Mouse (Mus musculus) forebrain, embryonic 10.5 days (tissue): ENCODE data around the gene Hist1h2br. TPM values are rescaled to one million over a fixed set of nuclear protein-coding genes. Genes with fewer than 3 reads are reported as not detected.
"Not testable (repeated sequence)": the region's sequence is repeated elsewhere in the genome, so short reads cannot be mapped to it uniquely, and the experiment has no call there.

Experiments
- DNase-seq: peaks from one replicate; pipeline ENCODE4 v3.0.0-alpha.2; 2017; ENCODE audit warnings: low spot score; ENCODE audit errors: extremely low spot score
- H3K27ac ChIP-seq: fragments of 300-500 bp; sonication (generic); 2 replicates; pipeline ENCODE4 v1.5.1; 2016; ENCODE audit warnings: mild to moderate bottlenecking
- H3K27me3 ChIP-seq: fragments of 300-500 bp; sonication (generic); 2 replicates; pipeline ENCODE4 v1.6.1; 2016; ENCODE audit warnings: mild to moderate bottlenecking; ENCODE audit not compliant: poor library complexity, severe bottlenecking
- H3K36me3 ChIP-seq: fragments of 300-500 bp; sonication (generic); replicated peaks from 2 replicates; pipeline ENCODE4 v1.6.1; 2016; ENCODE audit warnings: mild to moderate bottlenecking, moderate library complexity
- H3K4me1 ChIP-seq: fragments of 300-500 bp; sonication (generic); 2 replicates; pipeline ENCODE4 v1.6.1; 2016
- H3K4me3 ChIP-seq: fragments of 300-500 bp; sonication (generic); 2 replicates; pipeline ENCODE4 v1.5.1; 2016; ENCODE audit warnings: mild to moderate bottlenecking, moderate library complexity
- H3K9me3 ChIP-seq: fragments of 300-500 bp; sonication (generic); 2 replicates; pipeline ENCODE4 v1.6.1; 2016; ENCODE audit warnings: mild to moderate bottlenecking, moderate library complexity
- WGBS: fragments of 180-500 bp; shearing (Covaris S2); methylation state at CpG from one replicate; pipeline ENCODE4 v1.1.7; 2016; 5-methylcytosine and 5-hydroxymethylcytosine counted together
- microRNA-seq: library from miRNA; unstranded; fragments of <30 nt; microRNA quantifications from one replicate; pipeline ENCODE4, GENCODE M21; 2017
- polyA plus RNA-seq: library from polyadenylated mRNA; unstranded; fragments of >200 nt; fragmentation: Nextera tagmentation; extraction: Ambion mirVana; gene quantifications from 2 replicates; pipeline ENCODE4 v1.2.1, GENCODE M21; 2016

Gene Hist1h2br
- polyA plus RNA-seq, 1 experiment from 2014 or later: 23.1 TPM

GRCm38 (mm10) chr13:21855698-21856162 lies 22.2 kb downstream of the Hist1h2br start:
- H3K36me3 ChIP-seq: no peaks in the 10 kb centered on the region
- H3K4me1 ChIP-seq: peaks cover 3% of the 10 kb centered on the region; the same call in 1 of the 2 replicates
- peak overlapping the region; percentile 62 for H3K4me3 ChIP-seq
- peak; percentile 58 for DNase-seq
- H3K27me3 ChIP-seq: no peaks in the 10 kb centered on the region
- H3K9me3 ChIP-seq: no peaks in the 10 kb centered on the region
- peak overlapping the region; percentile 70 for H3K27ac ChIP-seq
- under 1% methylated on average over 15 of the region's 15 CpGs for WGBS

GRCm38 (mm10) chr13:21861608-21862007 lies 28.1 kb downstream of the Hist1h2br start:
- no peaks in the 10 kb centered on the region for H3K9me3 ChIP-seq
- no peak overlapping the region for H3K27ac ChIP-seq
- no peaks in the 10 kb centered on the region for H3K27me3 ChIP-seq
- no peaks in the 10 kb centered on the region for H3K36me3 ChIP-seq
- H3K4me1 ChIP-seq: peaks cover 7% of the 10 kb centered on the region
- DNase-seq: peak; percentile 38
- H3K4me3 ChIP-seq: no peak overlapping the region
- WGBS: 8% methylated on average over 5 of the region's 5 CpGs

- H3K36me3 ChIP-seq, H3K27me3 ChIP-seq, H3K27ac ChIP-seq, H3K4me1 ChIP-seq, H3K4me3 ChIP-seq, H3K9me3 ChIP-seq, DNase-seq: not testable (repeated sequence)
- WGBS: 85% methylated on average over 3 of the region's 3 CpGs
Measured at GRCm38 (mm10) chr13:21865503-21865902, 32.0 kb downstream of the Hist1h2br start.

GRCm38 (mm10) chr13:21880735-21881134 lies 47.2 kb downstream of the Hist1h2br start:
- no peaks in the 10 kb centered on the region for H3K27me3 ChIP-seq
- H3K9me3 ChIP-seq: no peaks in the 10 kb centered on the region
- peaks cover 17% of the 10 kb centered on the region for H3K4me1 ChIP-seq
- H3K27ac ChIP-seq: no peak overlapping the region
- DNase-seq: no peak
- no peaks in the 10 kb centered on the region for H3K36me3 ChIP-seq
- H3K4me3 ChIP-seq: no peak overlapping the region
- 92% methylated on average over 6 of the region's 6 CpGs for WGBS

- Histone ChIP-seq H3K9me3 (no peaks in the 10 kb centered on the region), H3K27ac (peak overlapping the region; percentile 63), H3K4me3 (peak overlapping the region; percentile 59), H3K4me1 (peaks cover 17% of the 10 kb centered on the region), H3K27me3 (no peaks in the 10 kb centered on the region), H3K36me3 (no peaks in the 10 kb centered on the region)
- WGBS: under 1% methylated on average over 27 of the region's 27 CpGs
- DNase-seq: peak; percentile 80
Measured at GRCm38 (mm10) chr13:21881878-21882669, 48.5 kb downstream of the Hist1h2br start.

- H3K36me3 ChIP-seq: no peaks in the 10 kb centered on the region
- under 1% methylated on average over 13 of the region's 13 CpGs for WGBS
- no peaks in the 10 kb centered on the region for H3K9me3 ChIP-seq
- H3K4me1 ChIP-seq: peaks cover 17% of the 10 kb centered on the region
- H3K27ac ChIP-seq: peak overlapping the region; percentile 63
- peak overlapping the region; percentile 59 for H3K4me3 ChIP-seq
- no peaks in the 10 kb centered on the region for H3K27me3 ChIP-seq
- DNase-seq: peak; percentile 82
Measured at GRCm38 (mm10) chr13:21882760-21883405, 49.3 kb downstream of the Hist1h2br start.

GRCm38 (mm10) chr13:21883407-21883806 lies 49.9 kb downstream of the Hist1h2br start:
- no peaks in the 10 kb centered on the region for H3K27me3 ChIP-seq
- WGBS: 30% methylated on average over 5 of the region's 5 CpGs
- no peaks in the 10 kb centered on the region for H3K9me3 ChIP-seq
- peaks cover 17% of the 10 kb centered on the region for H3K4me1 ChIP-seq
- H3K27ac ChIP-seq: no peak overlapping the region
- H3K36me3 ChIP-seq: no peaks in the 10 kb centered on the region
- peak overlapping the region; percentile 59 for H3K4me3 ChIP-seq
- DNase-seq: no peak

- peaks cover 17% of the 10 kb centered on the region for H3K4me1 ChIP-seq
Measured at GRCm38 (mm10) chr13:21884586-21884985, 51.0 kb downstream of the Hist1h2br start.

More at GRCm38 (mm10) chr13:21884586-21884985, 51.0 kb downstream of the Hist1h2br start:
- Histone ChIP-seq H3K36me3 (no peaks in the 10 kb centered on the region), H3K9me3 (no peaks in the 10 kb centered on the region), H3K27me3 (no peaks in the 10 kb centered on the region), H3K4me3 (no peak overlapping the region), H3K27ac (no peak overlapping the region)
- DNase-seq: no peak
- WGBS: 69% methylated on average over 4 of the region's 4 CpGs

Small RNA genes within 50 kb of the gene (microRNA-seq; reads per million reads assigned to microRNA genes)
- not detected for gene Gm19658
- gene Gm44346: not detected
- not detected for gene Gm44466

Other genes with a start within 250 kb of the Hist1h2br start
- not detected in 2 replicates for gene Olfr1362, start 219.7 kb upstream of the Hist1h2br start, polyA plus RNA-seq
- gene Olfr11, start 191.2 kb upstream of the Hist1h2br start, polyA plus RNA-seq: not detected in 2 replicates
- gene Olfr1361, start 170.4 kb upstream of the Hist1h2br start, polyA plus RNA-seq: not detected in 2 replicates
- gene Olfr1360, start 156.3 kb upstream of the Hist1h2br start, polyA plus RNA-seq: not detected in 2 replicates
- gene Olfr1359, start 135.6 kb upstream of the Hist1h2br start, polyA plus RNA-seq: not detected in 2 replicates
- 1.5 and 2.0 TPM in 2 replicates for gene Hist1h2bl, start 117.6 kb upstream of the Hist1h2br start, polyA plus RNA-seq
- 11.9 and 12.0 TPM in 2 replicates for gene Hist1h2ai, start 117.3 kb upstream of the Hist1h2br start, polyA plus RNA-seq
- gene Hist1h3h, start 116.1 kb upstream of the Hist1h2br start, polyA plus RNA-seq: 9.4 and 11.1 TPM in 2 replicates
- 5.3 and 5.6 TPM in 2 replicates for gene Hist1h2bm, start 111.7 kb upstream of the Hist1h2br start, polyA plus RNA-seq
- gene Hist1h4j, start 98.7 kb upstream of the Hist1h2br start, polyA plus RNA-seq: 0.97 and 1.8 TPM in 2 replicates
- 1.8 and 5.8 TPM in 2 replicates for gene Hist1h4k, start 83.2 kb upstream of the Hist1h2br start, polyA plus RNA-seq
- 17.5 and 18.1 TPM in 2 replicates for gene Hist1h2ak, start 79.9 kb upstream of the Hist1h2br start, polyA plus RNA-seq
- 1.6 and 1.8 TPM in 2 replicates for gene Hist1h2bn, start 79.6 kb upstream of the Hist1h2br start, polyA plus RNA-seq
- 37.0 and 43.0 TPM in 2 replicates for gene Hist1h1b, start 53.1 kb upstream of the Hist1h2br start, polyA plus RNA-seq
- 120 and 124 TPM in 2 replicates for gene Hist1h3i, start 50.4 kb upstream of the Hist1h2br start, polyA plus RNA-seq
- gene Hist1h2an, start 46.5 kb upstream of the Hist1h2br start, polyA plus RNA-seq: 11.9 and 17.4 TPM in 2 replicates
- 4.3 and 4.8 TPM in 2 replicates for gene Hist1h2bp, start 46.3 kb upstream of the Hist1h2br start, polyA plus RNA-seq
- 19.8 and 21.9 TPM in 2 replicates for gene Hist1h2bq, start 23.5 kb upstream of the Hist1h2br start, polyA plus RNA-seq
- 4.2 TPM in 1 of 2 replicates, not detected in the other for gene Hist1h2ao, start 23.3 kb upstream of the Hist1h2br start, polyA plus RNA-seq
- gene Hist1h4m, start 22.0 kb upstream of the Hist1h2br start, polyA plus RNA-seq: not detected in 2 replicates
- gene Hist1h4n, start 1.5 kb upstream of the Hist1h2br start, polyA plus RNA-seq: 9.3 and 9.4 TPM in 2 replicates
- 6,723 and 6,843 TPM in 2 replicates for gene Hist1h2ap, start 236 bp upstream of the Hist1h2br start, polyA plus RNA-seq
- 24.3 and 26.8 TPM in 2 replicates for gene Zfp184, start 111.4 kb downstream of the Hist1h2br start, polyA plus RNA-seq
- 0.09 TPM in 1 of 2 replicates, not detected in the other for gene Pom121l2, start 147.5 kb downstream of the Hist1h2br start, polyA plus RNA-seq
- gene Prss16, start 176.0 kb downstream of the Hist1h2br start, polyA plus RNA-seq: 0.26 and 0.41 TPM in 2 replicates
- gene Hist1h2ah, start 201.8 kb downstream of the Hist1h2br start, polyA plus RNA-seq: 12.1 and 14.3 TPM in 2 replicates
- 6.4 and 7.7 TPM in 2 replicates for gene Hist1h2bk, start 202.1 kb downstream of the Hist1h2br start, polyA plus RNA-seq
- 53.1 and 58.6 TPM in 2 replicates for gene Hist1h4i, start 207.6 kb downstream of the Hist1h2br start, polyA plus RNA-seq
- 54.9 and 55.0 TPM in 2 replicates for gene Hist1h2ag, start 209.2 kb downstream of the Hist1h2br start, polyA plus RNA-seq
- 11.7 and 14.9 TPM in 2 replicates for gene Hist1h2bj, start 209.5 kb downstream of the Hist1h2br start, polyA plus RNA-seq